Mouse (Mus musculus): ENCODE measurements around the gene Dlgap3.

The Dlgap3 gene

GRCm38 (mm10) chr4:127258186-127258897 is 89.3 kb downstream of the Dlgap3 start:
- no peak for DNase-seq (ENCODE audit: low spot score in 2 of 2)

GRCm38 (mm10) chr4:127261601-127262000 is 92.6 kb downstream of the Dlgap3 start:
- DNase-seq (ENCODE audit: low spot score in 2 of 2), result no peak

- no peak for DNase-seq (ENCODE audit: low spot score in 2 of 2)
Measured at GRCm38 (mm10) chr4:127263438-127264182, 94.6 kb downstream of the Dlgap3 start.

- DNase-seq (ENCODE audit: low spot score in 2 of 2), result no peak
Measured at GRCm38 (mm10) chr4:127264183-127264554, 95.2 kb downstream of the Dlgap3 start.

GRCm38 (mm10) chr4:127278451-127279001 is 109.5 kb downstream of the Dlgap3 start:
- no peak for DNase-seq (ENCODE audit: low spot score in 2 of 2)

- DNase-seq (ENCODE audit: low spot score in 2 of 2), result no peak
Measured at GRCm38 (mm10) chr4:127279241-127279640, 110.2 kb downstream of the Dlgap3 start.
